Mouse (Mus musculus): ENCODE measurements at regions not wholly inside any gene's neighbourhood (a gene's known extent, or its start where the extent isn't known, plus 50 kb on each side); places are given as distances from the start of the nearest gene placed in this dataset.

DNA sequence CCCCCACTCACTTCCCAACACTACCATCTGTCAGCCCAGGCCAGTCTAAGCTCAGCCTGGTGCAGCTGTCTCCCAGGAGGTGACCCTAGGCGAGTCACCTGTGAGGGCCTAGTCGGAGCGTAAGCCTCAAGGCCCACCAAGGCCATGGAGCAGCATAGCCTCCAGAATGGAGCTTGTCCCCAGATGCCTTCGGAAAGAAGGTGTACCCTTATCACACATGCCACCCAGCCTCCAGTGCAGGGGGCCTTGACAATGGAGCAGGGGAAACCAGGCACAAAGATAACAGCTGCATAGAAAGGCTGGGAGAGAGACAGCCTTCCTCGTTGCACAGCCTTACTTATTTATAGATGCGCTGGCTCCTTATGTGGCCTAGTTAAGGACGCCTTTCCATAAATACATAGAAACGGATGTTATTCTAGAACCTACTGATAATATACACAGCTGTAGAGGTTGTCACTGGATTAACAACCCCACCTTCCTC lies 145.0 kb upstream of the Cpeb2 start:
- Histone ChIP-seq H3K27ac (ENCODE audit: insufficient read depth, low read depth, low read length, poor library complexity, severe bottlenecking) (no peak overlapping the region), H3K4me1 (ENCODE audit: control insufficient read depth in 2 of 2, insufficient read depth in 2 of 2, low read length in 2 of 2, poor library complexity in 1 of 2) (no peaks in the 10 kb centered on the region), H3K9ac (ENCODE audit: insufficient read depth, low read depth, low read length, poor library complexity, severe bottlenecking) (no peak overlapping the region), H3K9me3 (ENCODE audit: control insufficient read depth, insufficient read depth, low read depth, low read length) (no peaks in the 10 kb centered on the region), H3K36me3 (ENCODE audit: control insufficient read depth, insufficient read depth, low read length, poor library complexity, severe bottlenecking) (no peaks in the 10 kb centered on the region), H3K4me3 (ENCODE audit: insufficient read depth in 1 of 2, low read depth in 1 of 2, low read length in 2 of 2, poor library complexity in 1 of 2, severe bottlenecking in 1 of 2) (no peak overlapping the region)
- in situ Hi-C loops (cut with MboI; ENCODE audit: low sequenced_read_pairs in 2 of 2, unreplicated experiment in 2 of 2) = no loop called here
- DNase-seq (ENCODE audit: low read depth, low spot score) = no peak
- TF ChIP-seq MAFK (IDR thresholded peaks at IDR 0.05; ENCODE audit: insufficient read depth, low read depth, low read length) (no peak), HCFC1 (IDR thresholded peaks at IDR 0.05; ENCODE audit: borderline replicate concordance, insufficient read depth, low read length) (no peak), ZC3H11A (IDR thresholded peaks at IDR 0.05; ENCODE audit: borderline replicate concordance, low read depth, low read length) (no peak), ZNF384 (IDR thresholded peaks at IDR 0.05; ENCODE audit: low read depth, low read length) (no peak), CHD2 (IDR thresholded peaks at IDR 0.05; ENCODE audit: low read depth, low read length) (no peak)

DNA sequence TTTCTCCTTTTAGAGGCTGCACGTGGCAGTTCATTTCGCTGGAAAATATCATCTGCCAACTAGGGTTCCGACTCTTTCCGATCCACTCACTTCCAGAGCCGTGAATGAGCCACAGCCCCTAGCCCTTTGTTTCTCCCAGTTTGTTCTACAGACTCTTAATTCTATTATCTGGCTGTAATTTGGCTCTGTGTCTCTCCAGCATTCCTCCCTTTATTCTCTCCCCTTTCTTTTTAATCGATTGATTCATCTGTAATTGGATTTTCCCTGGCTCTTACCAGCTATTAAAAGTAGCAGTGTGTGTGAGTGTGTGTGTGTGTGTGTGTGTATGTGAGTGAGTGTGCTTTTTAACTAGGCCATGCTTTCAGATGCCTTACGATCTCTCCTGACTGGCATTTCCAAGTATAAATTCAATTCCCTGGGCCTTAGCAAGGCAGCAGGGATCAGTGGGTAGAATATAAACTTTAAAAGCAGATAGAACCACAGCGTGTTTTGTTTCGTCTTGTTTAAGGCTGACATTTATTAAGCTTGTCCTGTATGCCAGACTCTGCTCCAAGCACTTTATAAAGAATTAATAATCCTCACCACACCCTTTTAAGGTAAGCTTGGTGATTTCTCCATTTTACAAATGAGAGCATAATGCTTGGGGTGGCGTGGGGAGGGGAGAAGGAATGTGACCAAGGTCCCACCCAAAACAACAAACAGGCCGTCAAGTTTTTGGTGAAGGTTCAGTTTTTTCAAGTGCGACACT lies 144.1 kb upstream of the Cpeb2 start:
- Histone ChIP-seq H3K9me3 (ENCODE audit: control insufficient read depth, insufficient read depth, low read depth, low read length) (no peaks in the 10 kb centered on the region), H3K27ac (ENCODE audit: insufficient read depth, low read depth, low read length, poor library complexity, severe bottlenecking) (no peak overlapping the region), H3K9ac (ENCODE audit: insufficient read depth, low read depth, low read length, poor library complexity, severe bottlenecking) (no peak overlapping the region), H3K4me1 (ENCODE audit: control insufficient read depth in 2 of 2, insufficient read depth in 2 of 2, low read length in 2 of 2, poor library complexity in 1 of 2) (no peaks in the 10 kb centered on the region), H3K4me3 (ENCODE audit: insufficient read depth in 1 of 2, low read depth in 1 of 2, low read length in 2 of 2, poor library complexity in 1 of 2, severe bottlenecking in 1 of 2) (no peak overlapping the region), H3K36me3 (ENCODE audit: control insufficient read depth, insufficient read depth, low read length, poor library complexity, severe bottlenecking) (no peaks in the 10 kb centered on the region)
- no peak for DNase-seq (ENCODE audit: low read depth, low spot score)
- TF ChIP-seq HCFC1 (IDR thresholded peaks at IDR 0.05; ENCODE audit: borderline replicate concordance, insufficient read depth, low read length) (no peak), ZNF384 (IDR thresholded peaks at IDR 0.05; ENCODE audit: low read depth, low read length) (no peak), MAFK (IDR thresholded peaks at IDR 0.05; ENCODE audit: insufficient read depth, low read depth, low read length) (no peak), ZC3H11A (IDR thresholded peaks at IDR 0.05; ENCODE audit: borderline replicate concordance, low read depth, low read length) (no peak), CHD2 (IDR thresholded peaks at IDR 0.05; ENCODE audit: low read depth, low read length) (no peak)
- in situ Hi-C loops (cut with MboI; ENCODE audit: low sequenced_read_pairs in 2 of 2, unreplicated experiment in 2 of 2) = no loop called here

DNA sequence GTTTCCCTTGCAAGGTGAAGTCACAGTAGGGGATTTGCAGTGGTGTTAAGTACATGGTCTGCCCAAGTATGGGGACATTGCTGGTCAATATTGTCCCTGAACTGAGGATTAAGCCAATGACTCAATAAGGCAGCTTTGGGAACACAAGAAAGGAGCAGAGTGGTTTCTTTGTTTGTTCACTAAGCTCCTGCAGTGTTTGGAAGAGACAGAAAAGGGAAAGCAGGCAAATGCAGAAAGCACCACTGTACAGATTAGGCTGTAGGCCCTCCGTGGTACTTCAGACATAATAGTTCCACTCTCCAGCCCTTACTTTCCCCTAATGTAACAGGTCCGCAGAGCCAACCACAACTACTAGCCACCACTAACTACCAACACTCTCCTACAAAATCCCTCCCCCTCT lies 143.5 kb upstream of the Cpeb2 start:
- H3K9ac ChIP-seq (ENCODE audit: insufficient read depth, low read depth, low read length, poor library complexity, severe bottlenecking) = no peak overlapping the region

DNA sequence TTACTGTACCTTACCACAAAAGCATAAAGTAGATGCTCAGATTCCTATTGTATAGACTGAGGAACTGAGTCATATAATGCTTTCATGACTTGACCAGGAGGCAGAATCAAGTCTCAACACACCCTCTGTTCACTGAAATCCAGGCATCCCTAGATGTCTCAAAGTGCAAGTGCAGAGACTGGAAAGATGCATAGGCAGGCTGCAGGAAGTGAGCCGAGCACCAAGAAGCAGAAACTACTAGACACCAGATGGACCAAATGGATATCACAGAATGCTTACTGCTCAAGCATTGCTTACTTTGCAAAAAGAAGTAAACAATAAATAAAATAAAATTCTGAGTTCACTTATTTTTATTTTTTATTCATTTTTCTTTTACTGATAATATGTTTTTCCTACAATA lies 143.0 kb upstream of the Cpeb2 start:
- H3K4me1 ChIP-seq (ENCODE audit: control insufficient read depth in 2 of 2, insufficient read depth in 2 of 2, low read length in 2 of 2, poor library complexity in 1 of 2) = no peaks in the 10 kb centered on the region
- no peak overlapping the region for H3K9ac ChIP-seq (ENCODE audit: insufficient read depth, low read depth, low read length, poor library complexity, severe bottlenecking)
- no peak for TF ChIP-seq ZC3H11A (IDR thresholded peaks at IDR 0.05; ENCODE audit: borderline replicate concordance, low read depth, low read length)
- TF ChIP-seq MAFK (IDR thresholded peaks at IDR 0.05; ENCODE audit: insufficient read depth, low read depth, low read length) = no peak
- TF ChIP-seq ZNF384 (IDR thresholded peaks at IDR 0.05; ENCODE audit: low read depth, low read length) = no peak
- TF ChIP-seq HCFC1 (IDR thresholded peaks at IDR 0.05; ENCODE audit: borderline replicate concordance, insufficient read depth, low read length) = no peak
- TF ChIP-seq CHD2 (IDR thresholded peaks at IDR 0.05; ENCODE audit: low read depth, low read length) = no peak
- no peaks in the 10 kb centered on the region for H3K9me3 ChIP-seq (ENCODE audit: control insufficient read depth, insufficient read depth, low read depth, low read length)
- no peak overlapping the region for H3K4me3 ChIP-seq (ENCODE audit: insufficient read depth in 1 of 2, low read depth in 1 of 2, low read length in 2 of 2, poor library complexity in 1 of 2, severe bottlenecking in 1 of 2)
- in situ Hi-C loops (cut with MboI; ENCODE audit: low sequenced_read_pairs in 2 of 2, unreplicated experiment in 2 of 2) = no loop called here
- no peak for DNase-seq (ENCODE audit: low read depth, low spot score)
- H3K27ac ChIP-seq (ENCODE audit: insufficient read depth, low read depth, low read length, poor library complexity, severe bottlenecking) = no peak overlapping the region
- no peaks in the 10 kb centered on the region for H3K36me3 ChIP-seq (ENCODE audit: control insufficient read depth, insufficient read depth, low read length, poor library complexity, severe bottlenecking)

More for the DNA sequence above, 143.5 kb upstream of the Cpeb2 start:
- TF ChIP-seq MAFK (IDR thresholded peaks at IDR 0.05; ENCODE audit: insufficient read depth, low read depth, low read length) = no peak
- no peak for TF ChIP-seq CHD2 (IDR thresholded peaks at IDR 0.05; ENCODE audit: low read depth, low read length)
- TF ChIP-seq HCFC1 (IDR thresholded peaks at IDR 0.05; ENCODE audit: borderline replicate concordance, insufficient read depth, low read length) = no peak
- no peak for TF ChIP-seq ZNF384 (IDR thresholded peaks at IDR 0.05; ENCODE audit: low read depth, low read length)
- no peak for TF ChIP-seq ZC3H11A (IDR thresholded peaks at IDR 0.05; ENCODE audit: borderline replicate concordance, low read depth, low read length)
- H3K4me3 ChIP-seq (ENCODE audit: insufficient read depth in 1 of 2, low read depth in 1 of 2, low read length in 2 of 2, poor library complexity in 1 of 2, severe bottlenecking in 1 of 2) = no peak overlapping the region
- no peaks in the 10 kb centered on the region for H3K9me3 ChIP-seq (ENCODE audit: control insufficient read depth, insufficient read depth, low read depth, low read length)
- in situ Hi-C loops (cut with MboI; ENCODE audit: low sequenced_read_pairs in 2 of 2, unreplicated experiment in 2 of 2) = no loop called here
- no peak overlapping the region for H3K27ac ChIP-seq (ENCODE audit: insufficient read depth, low read depth, low read length, poor library complexity, severe bottlenecking)
- no peak for DNase-seq (ENCODE audit: low read depth, low spot score)
- no peaks in the 10 kb centered on the region for H3K4me1 ChIP-seq (ENCODE audit: control insufficient read depth in 2 of 2, insufficient read depth in 2 of 2, low read length in 2 of 2, poor library complexity in 1 of 2)
- H3K36me3 ChIP-seq (ENCODE audit: control insufficient read depth, insufficient read depth, low read length, poor library complexity, severe bottlenecking) = no peaks in the 10 kb centered on the region

All from ES-E14 (cell line).